Mouse (Mus musculus) CD8-positive naive resting alpha-beta T cell, adult 57 days (primary cell): ENCODE data around the gene Spam1. TPM values are rescaled to one million over a fixed set of nuclear protein-coding genes. Genes with fewer than 3 reads are reported as not detected.

Experiments used
- total RNA-seq: library from RNA; stranded (reverse); gene quantifications from one replicate; pipeline ENCODE4 v1.2.4, GENCODE M21; 2023

Spam1 gene
- total RNA-seq: not detected

DNA sequence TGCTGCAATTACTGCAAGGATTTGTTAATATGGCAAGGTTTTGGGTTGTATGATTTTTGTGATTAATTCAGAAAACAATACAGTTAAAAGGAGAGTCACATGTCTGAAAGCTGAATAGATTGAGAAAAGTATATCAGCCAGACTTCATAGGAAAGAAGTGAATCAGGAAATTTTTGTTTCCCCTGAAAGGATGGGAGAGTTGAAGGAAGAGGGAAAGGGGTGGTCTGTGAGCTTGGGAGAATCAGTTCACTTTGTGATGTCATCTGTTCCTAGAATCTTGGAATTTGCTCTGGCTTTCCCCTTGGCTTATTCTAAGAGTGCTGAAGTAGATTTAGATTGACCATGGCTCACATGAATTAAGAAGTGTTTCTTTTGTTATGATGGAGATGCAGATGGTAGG, at the start of gene Spam1:
Gene Spam1 (plus strand): TSS at position 301 of the 400 bp plus-strand sequence.

DNA sequence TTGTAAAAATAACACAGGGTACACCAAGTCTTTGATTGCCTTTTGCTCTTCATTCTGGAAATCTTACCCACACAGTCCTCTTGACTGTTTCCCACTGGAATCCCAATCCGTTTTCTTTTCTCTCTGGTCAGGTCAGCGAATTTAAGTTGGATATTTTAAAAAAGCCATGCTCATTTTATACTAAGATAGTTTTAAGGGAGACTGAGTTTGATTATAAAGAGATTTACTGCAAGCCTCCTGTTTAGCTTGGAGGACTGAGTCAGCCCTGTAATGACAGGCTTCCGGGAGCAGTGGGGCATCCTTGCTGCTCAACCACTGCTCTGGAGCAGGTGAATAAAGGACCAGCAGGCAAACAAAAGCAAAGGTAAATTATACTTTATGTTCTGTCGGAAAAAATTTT, 43.0 kb upstream of the Spam1 start, which contains the start of gene Hyal4:
Gene Hyal4 (plus strand): TSS at position 301 of the 400 bp plus-strand sequence.

Other genes with a start within 250 kb of the Spam1 start
- not detected for gene Lmod2, start 193.4 kb upstream of the Spam1 start, total RNA-seq
- 41.4 TPM for gene Wasl, start 126.2 kb upstream of the Spam1 start, total RNA-seq
- gene Hyal6, start 57.9 kb upstream of the Spam1 start, total RNA-seq: not detected
- gene Hyal4, start 42.9 kb upstream of the Spam1 start, total RNA-seq: not detected
- not detected for gene Hyal5, start 66.8 kb downstream of the Spam1 start, total RNA-seq
- gene Tmem229a, start 165.1 kb downstream of the Spam1 start, total RNA-seq: not detected